Comparison of ENCODE assay signal across 21 mouse cellular contexts in the genomic region with DNA sequence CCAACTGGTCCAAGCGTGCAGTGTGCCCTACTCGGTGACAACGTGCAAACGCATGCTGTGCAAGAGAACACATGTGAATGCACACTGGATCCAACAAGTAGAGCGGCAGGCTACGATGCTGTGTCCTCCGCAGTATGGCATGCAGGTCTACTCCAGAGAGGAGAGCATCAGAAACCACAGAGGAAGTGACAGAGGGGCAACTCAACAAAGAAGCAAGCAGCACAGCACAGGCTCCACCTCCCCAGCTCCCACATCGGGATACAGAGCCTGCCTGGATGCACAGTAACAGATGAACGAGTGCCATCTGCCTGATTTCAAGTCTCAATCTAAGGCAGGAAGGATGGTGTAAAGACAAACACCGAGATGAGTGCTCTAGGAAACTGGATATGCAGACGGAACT. TPM values are rescaled to one million over a fixed set of nuclear protein-coding genes. Genes with fewer than 3 reads are reported as not detected.
DNase-seq lines count a peak whose midpoint lies in the region; ATAC-seq and TF ChIP-seq lines count a peak whose summit lies in the region.
"Had no signal": no experiment of that assay in that cellular context is flagged by ENCODE, and none has a peak within 500 bp of the region (broad histone marks: within the 10 kb centered on the region; RNA-seq: fewer than 3 reads in every experiment).

No protein-coding gene starts in this region.

- no peaks in the 10 kb centered on the region for H3K9me3 ChIP-seq in forebrain, embryonic 14.5 days (replicated peaks; ENCODE audit: control insufficient read depth, low read length)
- no peaks in the 10 kb centered on the region for H3K9me3 ChIP-seq in forebrain, embryonic 10.5 days
- no peaks in the 10 kb centered on the region for H3K9me3 ChIP-seq in forebrain, postnatal 0 days (ENCODE audit: low read length)
- H3K9me3 ChIP-seq: midbrain, embryonic 13.5 days; neural tube, embryonic 15.5 days; stomach, embryonic 15.5 days had no signal

- ATAC-seq in forebrain, embryonic 14.5 days, result peak; percentile 37; the same call in 1 of the 2 replicates
- ATAC-seq in forebrain, postnatal 0 days, result peak; percentile 90
- ATAC-seq: midbrain, embryonic 13.5 days had no signal

- peak; percentile 26 for DNase-seq in forebrain, embryonic 14.5 days (ENCODE audit: low spot score)
- DNase-seq in forebrain, embryonic 10.5 days (ENCODE audit: extremely low spot score, low spot score), result no peak
- DNase-seq in left cerebral cortex, postnatal 25 days (ENCODE audit: low spot score in 2 of 2), result peak; percentile 23 to 44
- DNase-seq in left cerebral cortex, adult 9 months (ENCODE audit: low spot score in 2 of 2), result no peak
- peak; percentile 56 for DNase-seq in forebrain, postnatal 0 days
- peak; percentile 39 to 54 for DNase-seq in right cerebral cortex, postnatal 10 days (ENCODE audit: low spot score in 2 of 2)
- no peak for DNase-seq in adrenal gland, postnatal 10 days
- DNase-seq in c-Kit-positive CD71-positive TER-119-positive erythroid progenitor cells, embryonic 14.5 days (ENCODE audit: low spot score), result no peak
- DNase-seq: adrenal gland, postnatal 36 days; cerebellum, postnatal 14 days; gastrocnemius, postnatal 36 days; kidney, adult 2 months; kidney, postnatal 14 days; lung, adult 18-20 months; lung, postnatal 36 days had no signal

- no peak overlapping the region for H3K4me3 ChIP-seq in forebrain, embryonic 14.5 days (ENCODE audit: low read depth, low read length)
- no peak overlapping the region for H3K4me3 ChIP-seq in forebrain, embryonic 10.5 days
- H3K4me3 ChIP-seq in forebrain, postnatal 0 days (ENCODE audit: low read depth, low read length), result no peak overlapping the region
- H3K4me3 ChIP-seq: midbrain, embryonic 13.5 days; myocyte; neural tube, embryonic 15.5 days; stomach, embryonic 15.5 days had no signal

- intact Hi-C loops in left cerebral cortex, postnatal 25 days (cut with DNase I), result no loop called here

- no peak for TF ChIP-seq CTCF in forebrain, postnatal 0 days (IDR thresholded peaks at IDR 0.05; ENCODE audit: low read depth)

- 91% methylated on average over 11 of the region's 11 CpGs for WGBS in forebrain, embryonic 14.5 days
- WGBS in forebrain, embryonic 10.5 days, result 94% methylated on average over 11 of the region's 11 CpGs
- 76% methylated on average over 11 of the region's 11 CpGs for WGBS in forebrain, postnatal 0 days

- H3K9ac ChIP-seq in forebrain, embryonic 14.5 days (ENCODE audit: low read length), result no peak overlapping the region
- H3K9ac ChIP-seq in forebrain, postnatal 0 days, result no peak overlapping the region
- H3K9ac ChIP-seq: midbrain, embryonic 13.5 days; neural tube, embryonic 15.5 days; stomach, embryonic 15.5 days had no signal

- H3K4me1 ChIP-seq in forebrain, embryonic 14.5 days (ENCODE audit: control insufficient read depth, insufficient read depth, low read length), result no peaks in the 10 kb centered on the region
- H3K4me1 ChIP-seq in forebrain, embryonic 10.5 days, result no peaks in the 10 kb centered on the region
- no peaks in the 10 kb centered on the region for H3K4me1 ChIP-seq in forebrain, postnatal 0 days (ENCODE audit: insufficient read depth)
- H3K4me1 ChIP-seq: midbrain, embryonic 13.5 days; neural tube, embryonic 15.5 days; stomach, embryonic 15.5 days had no signal

- no peaks in the 10 kb centered on the region for H3K27me3 ChIP-seq in forebrain, embryonic 14.5 days (replicated peaks; ENCODE audit: control insufficient read depth, insufficient read depth, low read length)
- H3K27me3 ChIP-seq in forebrain, embryonic 10.5 days (ENCODE audit: poor library complexity, severe bottlenecking), result no peaks in the 10 kb centered on the region
- H3K27me3 ChIP-seq in forebrain, postnatal 0 days (ENCODE audit: insufficient read depth, low read length), result no peaks in the 10 kb centered on the region
- H3K27me3 ChIP-seq: midbrain, embryonic 13.5 days; neural tube, embryonic 15.5 days; stomach, embryonic 15.5 days had no signal

- peaks cover 53% of the 10 kb centered on the region for H3K36me3 ChIP-seq in forebrain, embryonic 14.5 days (ENCODE audit: control insufficient read depth, insufficient read depth, low read length)
- H3K36me3 ChIP-seq in forebrain, embryonic 10.5 days (replicated peaks), result peaks cover 100% of the 10 kb centered on the region
- H3K36me3 ChIP-seq in forebrain, postnatal 0 days (ENCODE audit: insufficient read depth), result no peaks in the 10 kb centered on the region; the same call in 1 of the 2 replicates
- H3K36me3 ChIP-seq: neural tube, embryonic 15.5 days had no signal

- H3K4me2 ChIP-seq in forebrain, embryonic 14.5 days (ENCODE audit: low read length), result no peak overlapping the region
- no peak overlapping the region for H3K4me2 ChIP-seq in forebrain, postnatal 0 days (ENCODE audit: low read depth)
- H3K4me2 ChIP-seq: heart, embryonic 11.5 days; midbrain, embryonic 13.5 days; neural tube, embryonic 15.5 days; stomach, embryonic 15.5 days had no signal

- H3K27ac ChIP-seq in forebrain, embryonic 14.5 days (ENCODE audit: low read depth, low read length), result peak overlapping the region; percentile 24; the same call in 1 of the 2 replicates
- no peak overlapping the region for H3K27ac ChIP-seq in forebrain, embryonic 10.5 days
- H3K27ac ChIP-seq in forebrain, postnatal 0 days (ENCODE audit: low read depth, low read length), result peak overlapping the region; percentile 42
- H3K27ac ChIP-seq: midbrain, embryonic 13.5 days; neural tube, embryonic 15.5 days; stomach, embryonic 15.5 days had no signal

RNA-seq across cellular contexts. Expression of a gene that starts 11.9 kb away (rescaled TPM):
- 38.4 and 42.3 TPM in 2 replicates for polyA plus RNA-seq in forebrain, embryonic 14.5 days (2014; fragmentation: Nextera tagmentation; extraction: Ambion mirVana)
- polyA plus RNA-seq in forebrain, embryonic 10.5 days (2016; fragmentation: Nextera tagmentation; extraction: Ambion mirVana), result 95.4 and 96.4 TPM in 2 replicates
- total RNA-seq in left cerebral cortex, postnatal 25 days (2021), result 1 to 10 TPM; 1.9 to 2.1 TPM
- 7.3 and 8.6 TPM in 2 replicates for total RNA-seq in forebrain, postnatal 0 days (2014; rRNA removed)
- polyA plus RNA-seq in forebrain, postnatal 0 days (2015; fragmentation: Nextera tagmentation; extraction: Ambion mirVana), result 7.9 and 9.2 TPM in 2 replicates
- total RNA-seq in adrenal gland, postnatal 10 days (2021), result 10 to 100 TPM; 12.4 to 13.4 TPM
- polyA plus RNA-seq: liver, adult 2 months had no signal

Comparison
In these comparisons a context has a peak if more than half of its experiments do, and no peak if none do; other contexts are left out.
1. DNase-seq: peak in forebrain, embryonic 14.5 days (single experiment), left cerebral cortex, postnatal 25 days (2 of 2), forebrain, postnatal 0 days (single experiment) and right cerebral cortex, postnatal 10 days (2 of 2); none in forebrain, embryonic 10.5 days (single experiment), left cerebral cortex, adult 9 months (0 of 2), adrenal gland, postnatal 10 days (single experiment) and c-Kit-positive CD71-positive TER-119-positive erythroid progenitor cells, embryonic 14.5 days (single experiment).